Mouse (Mus musculus) intestine, embryonic 15.5 days (tissue): ENCODE results near the gene Elmod3. TPM values are rescaled to one million over a fixed set of nuclear protein-coding genes. Genes with fewer than 3 reads are reported as not detected.

Experiments used
- ATAC-seq: fragments of 200-750 bp; cut with Nextera tagmentation; 2 replicates; pipeline ENCODE4 v1.8.0; 2017; ENCODE audit warnings: moderate TSS enrichment, moderate library complexity
- H3K27ac ChIP-seq: fragments of 300-500 bp; sonication (generic); 2 replicates; pipeline ENCODE4 v1.5.1; 2015; ENCODE audit warnings: mild to moderate bottlenecking, inconsistent platforms
- H3K27me3 ChIP-seq: fragments of 300-500 bp; sonication (generic); replicated peaks from 2 replicates; pipeline ENCODE4 v1.6.1; 2015; ENCODE audit warnings: inconsistent platforms
- H3K36me3 ChIP-seq: fragments of 300-500 bp; sonication (generic); 2 replicates; pipeline ENCODE4 v1.6.1; 2015; ENCODE audit warnings: inconsistent platforms
- H3K4me1 ChIP-seq: fragments of 300-500 bp; sonication (generic); replicated peaks from 2 replicates; pipeline ENCODE4 v1.6.1; 2015; ENCODE audit warnings: inconsistent platforms
- H3K4me2 ChIP-seq: fragments of 300-500 bp; sonication (generic); replicated peaks from 2 replicates; pipeline ENCODE4 v1.6.1; 2015; ENCODE audit warnings: mild to moderate bottlenecking, inconsistent platforms
- H3K4me3 ChIP-seq: fragments of 300-500 bp; sonication (generic); replicated peaks from 2 replicates; pipeline ENCODE4 v1.5.1; 2015; ENCODE audit warnings: inconsistent platforms
- H3K9ac ChIP-seq: fragments of 300-500 bp; sonication (generic); 2 replicates; pipeline ENCODE4 v1.6.1; 2015; ENCODE audit warnings: inconsistent platforms
- H3K9me3 ChIP-seq: fragments of 300-500 bp; sonication (generic); 2 replicates; pipeline ENCODE4 v1.6.1; 2016; ENCODE audit warnings: inconsistent platforms
- WGBS: fragments of 180-500 bp; shearing (Covaris S2); methylation state at CpG from one replicate; pipeline ENCODE4 v1.1.7; 2015; 5-methylcytosine and 5-hydroxymethylcytosine counted together
- polyA plus RNA-seq: library from polyadenylated mRNA; unstranded; fragments of >200 nt; fragmentation: Nextera tagmentation; extraction: Ambion mirVana; gene quantifications from 2 replicates; pipeline ENCODE4 v1.2.1, GENCODE M21; 2015

Elmod3 gene
- polyA plus RNA-seq, 1 experiment from 2014 or later = 14.3 TPM

DNA sequence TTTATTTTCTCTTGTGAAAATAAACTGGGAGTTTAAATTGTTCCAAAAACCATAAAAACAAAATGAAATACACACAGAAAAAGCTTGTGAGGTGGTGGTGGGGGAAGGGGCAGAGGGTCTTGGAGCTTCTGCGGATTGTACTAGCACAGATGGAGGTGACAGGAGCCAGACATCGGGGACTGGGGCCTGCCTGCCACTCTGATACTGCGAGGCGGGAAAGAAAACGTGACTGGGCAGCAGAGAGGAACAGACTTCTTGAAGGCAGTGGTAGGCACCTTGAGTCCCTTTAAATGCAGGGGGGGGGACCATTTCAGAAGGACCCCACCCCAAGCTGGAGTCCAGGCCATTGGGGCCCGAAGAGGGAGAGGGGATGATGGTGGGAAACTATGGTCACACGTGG lies 28.2 kb upstream of the Elmod3 start:
- H3K4me3 ChIP-seq = no peak overlapping the region
- 77% methylated on average over 7 of the region's 7 CpGs for WGBS
- no peaks in the 10 kb centered on the region for H3K9me3 ChIP-seq
- no peak overlapping the region for H3K27ac ChIP-seq
- H3K36me3 ChIP-seq = peaks cover 12% of the 10 kb centered on the region; the same call in 1 of the 2 replicates
- H3K9ac ChIP-seq = no peak overlapping the region
- H3K4me2 ChIP-seq = no peak overlapping the region
- H3K4me1 ChIP-seq = no peaks in the 10 kb centered on the region
- no peaks in the 10 kb centered on the region for H3K27me3 ChIP-seq
- ATAC-seq = no peak

DNA sequence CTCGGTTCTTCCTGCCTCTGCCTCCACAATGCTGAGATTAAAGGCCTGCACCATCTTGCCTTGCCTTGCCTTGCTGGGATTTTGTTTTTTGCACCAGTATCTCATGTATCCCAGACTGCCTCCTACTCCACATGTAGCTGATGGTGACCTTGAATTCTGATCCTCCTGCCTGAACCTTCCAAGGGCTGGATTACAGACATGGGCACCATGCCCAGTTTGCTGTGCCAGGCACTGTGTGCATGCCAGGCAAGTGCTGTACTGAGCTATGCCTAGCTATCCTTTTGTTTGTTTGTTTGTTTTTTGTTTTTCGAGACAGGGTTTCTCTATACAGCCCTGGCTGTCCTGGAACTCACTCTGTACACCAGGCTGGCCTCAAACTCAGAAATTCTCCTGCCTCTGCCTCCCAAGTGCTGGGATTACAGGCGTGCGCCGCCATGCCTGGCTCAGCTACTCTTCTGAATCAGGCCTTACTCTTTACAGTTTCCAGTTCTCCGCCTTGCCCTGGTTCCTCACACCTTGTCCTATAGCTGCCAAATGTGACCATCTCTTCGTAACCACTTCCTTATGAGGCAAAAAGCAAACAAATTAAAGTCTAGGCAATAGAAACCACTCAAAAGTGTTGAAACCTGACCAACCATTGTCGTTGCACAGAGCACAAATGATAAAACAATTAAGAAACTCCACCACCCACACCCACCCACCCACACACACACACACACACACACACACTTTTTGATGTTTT lies 25.6 kb upstream of the Elmod3 start:
- Histone ChIP-seq H3K4me3 (no peak overlapping the region), H3K4me1 (0 out of 2 replicates have a peak, but pooled peaks cover 7% of the 10 kb centered on the region), H3K9me3 (no peaks in the 10 kb centered on the region), H3K27me3 (no peaks in the 10 kb centered on the region), H3K27ac (no peak overlapping the region), H3K4me2 (no peak overlapping the region), H3K36me3 (peaks cover 4% of the 10 kb centered on the region; the same call in 1 of the 2 replicates), H3K9ac (no peak overlapping the region)
- no peak for ATAC-seq
- 79% methylated on average over 8 of the region's 8 CpGs for WGBS

GRCm38 (mm10) chr6:72622917-72623316 lies 24.7 kb upstream of the Elmod3 start:
- Histone ChIP-seq H3K4me1 (0 out of 2 replicates have a peak, but pooled peaks cover 7% of the 10 kb centered on the region), H3K9me3 (no peaks in the 10 kb centered on the region), H3K4me2 (no peak overlapping the region), H3K27me3 (no peaks in the 10 kb centered on the region), H3K9ac (no peak overlapping the region), H3K27ac (no peak overlapping the region), H3K4me3 (no peak overlapping the region), H3K36me3 (peaks cover 4% of the 10 kb centered on the region; the same call in 1 of the 2 replicates)
- ATAC-seq = no peak
- 49% methylated on average over 3 of the region's 3 CpGs for WGBS

- 63% methylated on average over 5 of the region's 5 CpGs for WGBS
- ATAC-seq = no peak
These were observed 22.7 kb upstream of the Elmod3 start for GRCm38 (mm10) chr6:72620920-72621319.

GRCm38 (mm10) chr6:72619734-72620532 lies 21.7 kb upstream of the Elmod3 start:
- WGBS = 26% methylated on average over 12 of the region's 12 CpGs
- peaks cover 16% of the 10 kb centered on the region; the same call in 1 of the 2 replicates for H3K4me1 ChIP-seq
- H3K27me3 ChIP-seq = no peaks in the 10 kb centered on the region
- H3K36me3 ChIP-seq = no peaks in the 10 kb centered on the region
- peak; percentile 62 for ATAC-seq
- H3K27ac ChIP-seq = peak overlapping the region; percentile 80
- no peaks in the 10 kb centered on the region for H3K9me3 ChIP-seq
- H3K4me2 ChIP-seq = peak overlapping the region; percentile 43
- H3K9ac ChIP-seq = no peak overlapping the region
- no peak overlapping the region for H3K4me3 ChIP-seq

More at GRCm38 (mm10) chr6:72620920-72621319, 22.7 kb upstream of the Elmod3 start:
- 0 out of 2 replicates have a peak, but pooled peaks cover 7% of the 10 kb centered on the region for H3K4me1 ChIP-seq
- no peak overlapping the region for H3K9ac ChIP-seq
- H3K4me2 ChIP-seq = no peak overlapping the region
- H3K27ac ChIP-seq = no peak overlapping the region
- H3K27me3 ChIP-seq = no peaks in the 10 kb centered on the region
- no peaks in the 10 kb centered on the region for H3K9me3 ChIP-seq
- H3K4me3 ChIP-seq = no peak overlapping the region
- H3K36me3 ChIP-seq = no peaks in the 10 kb centered on the region

- Histone ChIP-seq H3K27ac (peak within 1 kb of the TSS; percentile 93), H3K36me3 (peaks cover 6% of the 10 kb centered on the region), H3K27me3 (no peaks in the 10 kb centered on the region), H3K9me3 (no peaks in the 10 kb centered on the region), H3K4me1 (peaks cover 24% of the 10 kb centered on the region), H3K4me2 (peak within 1 kb of the TSS; percentile 86), H3K9ac (peak within 1 kb of the TSS; percentile 81), H3K4me3 (peak within 1 kb of the TSS; percentile 72)
- ATAC-seq = peak; percentile 95
- WGBS = under 1% methylated on average over 41 of the region's 41 CpGs
These were observed 18.6 kb upstream of the Elmod3 start, which contains the start of gene Tgoln1 for GRCm38 (mm10) chr6:72616643-72617288. TSS of gene Tgoln1 (minus strand) at chr6:72617000.

DNA sequence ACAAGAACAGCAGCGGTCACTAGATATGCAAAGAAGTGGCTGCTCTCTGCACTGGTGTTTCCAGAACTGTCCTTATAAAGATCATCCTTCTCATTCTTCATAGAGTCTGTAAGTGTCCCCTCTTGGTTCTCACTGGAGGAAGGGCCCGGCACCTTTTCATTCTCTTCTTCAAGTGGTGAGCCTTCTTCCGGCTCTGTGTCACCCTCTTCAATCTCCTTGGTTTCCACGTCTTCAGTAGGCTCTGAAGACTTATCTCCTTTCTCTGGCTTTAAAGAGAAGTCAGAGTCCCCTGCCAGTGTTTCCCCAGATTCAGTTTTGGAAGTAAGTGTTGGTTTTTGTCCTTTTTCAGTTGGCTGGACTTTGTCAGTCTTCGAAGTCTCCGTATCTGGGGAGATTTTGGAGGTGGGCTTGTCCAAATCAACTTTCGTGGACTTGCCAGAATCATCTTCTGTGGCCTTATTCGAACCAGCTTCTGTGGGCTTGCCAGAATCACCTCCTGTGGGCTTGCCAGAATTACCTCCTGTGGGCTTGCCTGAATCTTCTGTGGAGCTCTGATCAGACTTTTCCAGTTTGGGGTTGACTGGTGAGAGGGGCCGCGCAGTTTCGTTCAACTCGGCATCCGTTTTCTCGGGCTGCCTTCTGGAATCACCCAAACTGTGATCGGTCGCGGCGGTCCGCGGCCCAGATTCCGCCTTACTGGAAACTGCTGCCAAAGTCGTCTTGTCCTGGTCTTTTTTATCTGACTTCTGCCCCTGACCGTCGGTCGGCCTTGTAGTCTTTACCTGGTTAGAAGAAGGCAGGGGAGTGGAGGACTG lies 17.6 kb upstream of the Elmod3 start:
- H3K4me3 ChIP-seq = peak overlapping the region; percentile 72
- no peaks in the 10 kb centered on the region for H3K9me3 ChIP-seq
- peak overlapping the region; percentile 81 for H3K9ac ChIP-seq
- H3K27ac ChIP-seq = no peak overlapping the region
- H3K4me2 ChIP-seq = peak overlapping the region; percentile 86
- H3K27me3 ChIP-seq = no peaks in the 10 kb centered on the region
- peak; percentile 2; the same call in 1 of the 2 replicates for ATAC-seq
- peaks cover 14% of the 10 kb centered on the region for H3K36me3 ChIP-seq
- 23% methylated on average over 25 of the region's 25 CpGs for WGBS
- H3K4me1 ChIP-seq = peaks cover 24% of the 10 kb centered on the region

DNA sequence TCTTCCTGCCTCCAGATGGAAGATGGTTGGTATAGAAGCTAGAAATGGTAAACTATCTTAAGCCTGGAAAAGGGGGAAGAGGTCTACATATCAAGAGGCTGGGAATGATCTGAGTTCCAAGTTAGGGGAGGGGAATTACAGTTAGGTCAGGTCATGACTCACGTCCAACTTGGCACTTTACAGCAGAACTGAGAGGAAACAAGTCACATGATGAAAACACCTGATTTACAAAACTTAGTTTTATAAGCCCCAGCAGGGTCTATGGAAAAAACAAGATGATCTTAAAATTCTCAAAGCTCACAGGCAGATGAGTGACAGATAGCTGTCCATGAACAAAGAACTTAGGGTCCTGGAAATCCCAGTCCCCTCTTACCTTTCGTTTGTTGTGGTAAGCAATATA lies 16.9 kb upstream of the Elmod3 start:
- Histone ChIP-seq H3K9ac (peak overlapping the region; percentile 81), H3K4me1 (peaks cover 21% of the 10 kb centered on the region), H3K27ac (no peak overlapping the region), H3K9me3 (no peaks in the 10 kb centered on the region), H3K36me3 (peaks cover 19% of the 10 kb centered on the region), H3K27me3 (no peaks in the 10 kb centered on the region), H3K4me2 (peak overlapping the region; percentile 86), H3K4me3 (peak overlapping the region; percentile 72)
- ATAC-seq = no peak
- WGBS = 48% methylated on average over 2 of the region's 2 CpGs

- no peak overlapping the region for H3K9ac ChIP-seq
- no peaks in the 10 kb centered on the region for H3K9me3 ChIP-seq
- H3K4me2 ChIP-seq = no peak overlapping the region
- H3K4me1 ChIP-seq = peaks cover 11% of the 10 kb centered on the region
- no peak overlapping the region for H3K4me3 ChIP-seq
- no peaks in the 10 kb centered on the region for H3K27me3 ChIP-seq
- peaks cover 41% of the 10 kb centered on the region for H3K36me3 ChIP-seq
- 74% methylated on average over 4 of the region's 4 CpGs for WGBS
- no peak overlapping the region for H3K27ac ChIP-seq
- ATAC-seq = no peak
These were observed 12.0 kb upstream of the Elmod3 start for GRCm38 (mm10) chr6:72610261-72610660.

- ATAC-seq = no peak
- Histone ChIP-seq H3K4me3 (no peak overlapping the region), H3K9ac (no peak overlapping the region), H3K27me3 (no peaks in the 10 kb centered on the region), H3K4me2 (no peak overlapping the region), H3K36me3 (peaks cover 41% of the 10 kb centered on the region), H3K4me1 (no peaks in the 10 kb centered on the region), H3K9me3 (no peaks in the 10 kb centered on the region), H3K27ac (no peak overlapping the region)
- WGBS = 89% methylated on average over 4 of the region's 4 CpGs
These were observed 10.5 kb upstream of the Elmod3 start for GRCm38 (mm10) chr6:72608662-72609184.

DNA sequence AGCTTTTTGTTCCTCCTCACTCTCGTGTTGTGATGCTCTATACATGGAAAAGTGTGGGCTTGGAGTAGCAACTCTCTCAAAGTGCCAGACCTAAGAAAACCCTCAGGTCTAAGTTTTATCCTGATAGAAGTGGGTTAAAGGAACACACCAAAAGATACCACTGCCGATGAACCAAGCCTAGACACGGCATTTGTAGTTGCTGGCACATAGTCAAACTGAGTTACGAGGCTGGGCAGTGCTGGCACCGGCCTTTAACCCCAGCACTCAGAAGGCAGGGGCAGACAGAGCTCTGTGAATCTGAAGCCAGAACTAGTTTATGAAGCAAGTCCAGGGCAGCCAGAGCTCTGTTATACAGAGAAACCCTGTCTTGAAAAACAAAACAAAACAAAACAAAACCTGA lies 9.5 kb upstream of the Elmod3 start:
- H3K36me3 ChIP-seq = peaks cover 36% of the 10 kb centered on the region
- no peak overlapping the region for H3K4me2 ChIP-seq
- no peaks in the 10 kb centered on the region for H3K9me3 ChIP-seq
- no peak overlapping the region for H3K4me3 ChIP-seq
- H3K4me1 ChIP-seq = no peaks in the 10 kb centered on the region
- H3K9ac ChIP-seq = no peak overlapping the region
- no peak for ATAC-seq
- no peak overlapping the region for H3K27ac ChIP-seq
- no peaks in the 10 kb centered on the region for H3K27me3 ChIP-seq
- WGBS = 84% methylated on average over 5 of the region's 5 CpGs
